Mouse (Mus musculus) heart, postnatal 0 days (tissue): ENCODE results near the gene Abca14. TPM values are rescaled to one million over a fixed set of nuclear protein-coding genes. Genes with fewer than 3 reads are reported as not detected.

ENCODE experiments used
- ATAC-seq: fragments of 200-750 bp; cut with Nextera tagmentation; 2 replicates; pipeline ENCODE4 v1.8.0; 2017; ENCODE audit warnings: low read depth, moderate number of reproducible peaks, moderate library complexity; ENCODE audit not compliant: insufficient read depth
- DNase-seq: peaks from one replicate; pipeline ENCODE4 v3.0.0-alpha.2; 2016; ENCODE audit warnings: low spot score
- H3K27ac ChIP-seq: fragments of 300-500 bp; sonication (generic); 2 replicates; pipeline ENCODE4 v1.5.1; 2014; ENCODE audit warnings: low read depth, mild to moderate bottlenecking
- H3K27me3 ChIP-seq: fragments of 300-500 bp; sonication (generic); 2 replicates; pipeline ENCODE4 v1.6.1; 2014; ENCODE audit warnings: low read length, mixed read lengths; ENCODE audit not compliant: control insufficient read depth, insufficient read depth
- H3K36me3 ChIP-seq: fragments of 300-500 bp; sonication (generic); replicated peaks from 2 replicates; pipeline ENCODE4 v1.6.1; 2014; ENCODE audit warnings: low read length, mixed read lengths; ENCODE audit not compliant: control insufficient read depth, insufficient read depth
- H3K4me1 ChIP-seq: fragments of 300-500 bp; sonication (generic); 2 replicates; pipeline ENCODE4 v1.6.1; 2014; ENCODE audit warnings: antibody characterized with exemption; ENCODE audit not compliant: control insufficient read depth, insufficient read depth
- H3K4me2 ChIP-seq: fragments of 300-500 bp; sonication (generic); 2 replicates; pipeline ENCODE4 v1.6.1; 2014; ENCODE audit warnings: low read depth, mild to moderate bottlenecking, low read length, moderate library complexity
- H3K4me3 ChIP-seq: fragments of 300-500 bp; sonication (generic); 2 replicates; pipeline ENCODE4 v1.5.1; 2014; ENCODE audit warnings: low read depth, low read length
- H3K9ac ChIP-seq: fragments of 300-500 bp; sonication (generic); replicated peaks from 2 replicates; pipeline ENCODE4 v1.6.1; 2014; ENCODE audit warnings: low read depth, low read length, mixed read lengths
- H3K9me3 ChIP-seq: fragments of 300-500 bp; sonication (generic); replicated peaks from 2 replicates; pipeline ENCODE4 v1.6.1; 2016; ENCODE audit warnings: low read length; ENCODE audit not compliant: control insufficient read depth
- CTCF ChIP-seq: IDR thresholded peaks from 2 replicates; pipeline ENCODE4 v1.5.1; 2016; ENCODE audit warnings: antibody characterized with exemption, control low read depth, low read depth
- EP300 ChIP-seq: IDR thresholded peaks from 2 replicates; pipeline ENCODE4 v1.6.1; 2016; ENCODE audit warnings: antibody characterized with exemption, low read depth
- WGBS: fragments of 180-500 bp; shearing (Covaris S2); extraction: QIAGEN DNeasy Blood & Tissue Kit; methylation state at CpG from one replicate; pipeline ENCODE4 v1.1.7; 2014; 5-methylcytosine and 5-hydroxymethylcytosine counted together
- polyA plus RNA-seq: library from polyadenylated mRNA; unstranded; fragments of >200 nt; fragmentation: Nextera tagmentation; extraction: Ambion mirVana; gene quantifications from 2 replicates; pipeline ENCODE4 v1.2.1, GENCODE M21; 2015
- total RNA-seq: library from RNA; depleted of rRNA; stranded (reverse); fragments of >200 nt; gene quantifications from 2 replicates; pipeline ENCODE4 v1.2.3, GENCODE M21; 2014; ENCODE audit warnings: low replicate concordance; rRNA removed

Gene Abca14
- total and polyA plus RNA-seq, 2 experiments from 2014 or later: not detected

- H3K4me2 ChIP-seq: no peak overlapping the region
- DNase-seq (no peak), ATAC-seq (no peak)
- H3K9ac ChIP-seq: no peak overlapping the region
- no peaks in the 10 kb centered on the region for H3K27me3 ChIP-seq
- H3K36me3 ChIP-seq: no peaks in the 10 kb centered on the region
- no peak overlapping the region for H3K27ac ChIP-seq
- 31% methylated on average over 13 of the region's 13 CpGs for WGBS
- H3K4me3 ChIP-seq: no peak overlapping the region
- TF ChIP-seq CTCF: 0 out of 2 replicates have a peak, but pooled peaks have one; percentile 10
- no peak for TF ChIP-seq EP300
- H3K4me1 ChIP-seq: no peaks in the 10 kb centered on the region
- no peaks in the 10 kb centered on the region for H3K9me3 ChIP-seq
Measured at GRCm38 (mm10) chr7:120361159-120361558, 157.4 kb downstream of the Abca14 start.

Other genes with a start within 250 kb of the Abca14 start
- gene Dnah3, start 108.7 kb upstream of the Abca14 start, total RNA-seq: 0.08 TPM in 1 of 2 replicates, not detected in the other
- gene Dnah3, start 108.7 kb upstream of the Abca14 start, polyA plus RNA-seq: 0.08 TPM in 1 of 2 replicates, not detected in the other
- 24.7 and 25.2 TPM in 2 replicates for gene Tmem159, start 101.6 kb upstream of the Abca14 start, total RNA-seq
- 20.6 and 35.4 TPM in 2 replicates for gene Tmem159, start 101.6 kb upstream of the Abca14 start, polyA plus RNA-seq
- gene Zp2, start 58.7 kb upstream of the Abca14 start, total RNA-seq: 0.31 TPM in 1 of 2 replicates, not detected in the other
- gene Zp2, start 58.7 kb upstream of the Abca14 start, polyA plus RNA-seq: 0.14 and 0.15 TPM in 2 replicates
- not detected in 2 replicates for gene Anks4b, start 30.1 kb upstream of the Abca14 start, total RNA-seq
- gene Anks4b, start 30.1 kb upstream of the Abca14 start, polyA plus RNA-seq: not detected in 2 replicates
- 0.19 TPM in 1 of 2 replicates, not detected in the other for gene Crym, start 1.9 kb upstream of the Abca14 start, total RNA-seq
- gene Crym, start 1.9 kb upstream of the Abca14 start, polyA plus RNA-seq: 0.45 and 1.0 TPM in 2 replicates
- not detected in 2 replicates for gene Abca15, start 124.7 kb downstream of the Abca14 start, total RNA-seq
- gene Abca15, start 124.7 kb downstream of the Abca14 start, polyA plus RNA-seq: not detected in 2 replicates
- gene Abca16, start 205.7 kb downstream of the Abca14 start, total RNA-seq: not detected in 2 replicates
- gene Abca16, start 205.7 kb downstream of the Abca14 start, polyA plus RNA-seq: not detected in 2 replicates